Mouse (Mus musculus): ENCODE measurements around the gene Prr23a1. TPM values are rescaled to one million over a fixed set of nuclear protein-coding genes. Genes with fewer than 3 reads are reported as not detected.
"Not testable (repeated sequence)": the region's sequence is repeated elsewhere in the genome, so short reads cannot be mapped to it uniquely, and the experiment has no call there.

Gene Prr23a1
- not detected in 2 replicates for polyA plus RNA-seq (2016; fragmentation: Nextera tagmentation; extraction: Ambion mirVana)

DNA sequence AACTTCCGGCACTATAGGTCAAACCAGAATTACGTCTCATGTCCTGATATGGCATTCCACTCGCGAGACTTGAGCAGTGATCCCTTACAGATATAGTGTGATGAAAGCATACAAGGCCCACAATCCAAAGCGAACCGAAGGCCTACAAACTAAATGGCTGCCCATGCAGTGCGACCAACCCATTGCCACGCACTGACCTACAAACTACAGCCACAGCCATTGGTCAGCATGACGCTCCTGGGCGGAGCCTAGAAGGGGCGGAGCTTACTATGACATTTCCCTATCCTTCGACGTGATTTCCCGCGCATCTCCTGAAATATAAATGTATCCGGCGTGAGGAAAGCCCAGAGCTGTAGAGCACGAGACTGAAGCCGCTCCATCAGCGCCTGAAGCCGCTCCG lies at the start of gene Prr23a1:
Gene Prr23a1, plus strand, starts transcription at position 387 of the 400 bp plus-strand sequence.
- no peak for ATAC-seq (ENCODE audit: insufficient number of reproducible peaks, insufficient read depth, low FRiP score, low TSS enrichment, low read depth)
- H3K36me3 ChIP-seq, result no peaks in the 10 kb centered on the region
- 58% methylated on average over 22 of the region's 22 CpGs for whole genome bisulfite sequencing
- H3K9me3 ChIP-seq, result peaks cover 5% of the 10 kb centered on the region; the same call in 1 of the 2 replicates
- H3K27me3 ChIP-seq, result peaks cover 7% of the 10 kb centered on the region
- no peak within 1 kb of the TSS for H3K9ac ChIP-seq (replicated peaks)
- peak within 1 kb of the TSS; percentile 39 for H3K4me2 ChIP-seq
- H3K4me1 ChIP-seq (replicated peaks), result no peaks in the 10 kb centered on the region
- H3K4me3 ChIP-seq (replicated peaks), result no peak within 1 kb of the TSS; the same call in 1 of the 2 replicates
- no peak within 1 kb of the TSS for H3K27ac ChIP-seq

GRCm38 (mm10) chr9:98799021-98799420 lies 43.3 kb upstream of the Prr23a1 start:
- no peaks in the 10 kb centered on the region for H3K9me3 ChIP-seq
- peaks cover 3% of the 10 kb centered on the region; the same call in 1 of the 2 replicates for H3K4me1 ChIP-seq (replicated peaks)
- no peak for ATAC-seq (ENCODE audit: insufficient number of reproducible peaks, insufficient read depth, low FRiP score, low TSS enrichment, low read depth)
- H3K27ac ChIP-seq, result no peak overlapping the region
- H3K36me3 ChIP-seq, result no peaks in the 10 kb centered on the region
- H3K27me3 ChIP-seq, result no peaks in the 10 kb centered on the region
- no peak overlapping the region for H3K9ac ChIP-seq (replicated peaks)
- no peak overlapping the region for H3K4me3 ChIP-seq (replicated peaks)
- WGBS, result 57% methylated on average over 1 of the region's 1 CpGs
- no peak overlapping the region for H3K4me2 ChIP-seq

DNA sequence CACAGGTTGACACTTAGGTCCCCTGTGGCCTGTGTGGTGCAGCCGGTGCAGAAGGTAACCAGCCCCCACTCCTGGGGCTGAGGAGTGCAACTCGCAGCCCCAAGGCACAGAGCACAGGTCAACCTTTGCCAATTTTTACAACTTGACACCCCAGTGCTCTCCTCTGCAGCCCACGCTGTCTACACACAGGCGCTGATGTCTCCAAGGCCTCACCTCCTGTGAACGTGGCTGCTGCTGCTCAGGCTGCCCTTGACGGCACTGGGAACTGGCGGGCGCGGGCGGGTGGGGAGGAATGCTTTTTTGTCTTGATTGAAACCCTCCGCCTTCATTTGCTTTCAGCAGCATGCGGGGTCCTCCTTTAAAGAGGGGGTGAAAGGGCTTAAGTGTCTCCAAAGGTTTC lies 38.3 kb upstream of the Prr23a1 start:
- 52% methylated on average over 12 of the region's 12 CpGs for WGBS
- ATAC-seq (ENCODE audit: insufficient number of reproducible peaks, insufficient read depth, low FRiP score, low TSS enrichment, low read depth), result 0 out of 2 replicates have a peak, but pooled peaks have one; percentile 37

DNA sequence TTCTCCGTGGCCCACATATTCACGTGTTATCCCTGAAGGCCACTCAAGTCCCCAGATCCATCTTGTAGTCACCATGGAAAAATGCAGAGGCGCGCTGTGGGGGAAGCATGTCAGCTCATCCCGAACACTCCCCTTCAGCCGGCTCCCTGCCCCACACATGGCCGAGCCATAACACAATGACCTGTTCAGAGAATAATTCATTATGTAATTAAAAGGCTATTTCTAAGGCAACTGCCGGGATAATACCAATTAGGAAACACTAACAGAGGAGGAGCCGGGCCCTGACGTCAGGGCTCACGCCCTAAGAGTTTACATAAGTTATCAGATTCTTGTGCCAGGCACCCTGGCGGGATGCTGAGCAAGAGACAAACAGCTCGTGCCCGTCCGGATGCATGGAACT lies 36.8 kb upstream of the Prr23a1 start:
- Histone ChIP-seq H3K4me3 (replicated peaks) (no peak overlapping the region), H3K36me3 (no peaks in the 10 kb centered on the region), H3K9me3 (no peaks in the 10 kb centered on the region), H3K27me3 (no peaks in the 10 kb centered on the region), H3K27ac (no peak overlapping the region), H3K9ac (replicated peaks) (no peak overlapping the region), H3K4me1 (replicated peaks) (peaks cover 4% of the 10 kb centered on the region; the same call in 1 of the 2 replicates), H3K4me2 (no peak overlapping the region)
- 76% methylated on average over 15 of the region's 15 CpGs for WGBS
- no peak for ATAC-seq (ENCODE audit: insufficient number of reproducible peaks, insufficient read depth, low FRiP score, low TSS enrichment, low read depth)

More for the DNA sequence above, 38.3 kb upstream of the Prr23a1 start:
- no peak overlapping the region for H3K27ac ChIP-seq
- no peak overlapping the region for H3K4me3 ChIP-seq (replicated peaks)
- peaks cover 4% of the 10 kb centered on the region; the same call in 1 of the 2 replicates for H3K4me1 ChIP-seq (replicated peaks)
- H3K4me2 ChIP-seq, result no peak overlapping the region
- H3K9ac ChIP-seq (replicated peaks), result no peak overlapping the region
- no peaks in the 10 kb centered on the region for H3K36me3 ChIP-seq
- no peaks in the 10 kb centered on the region for H3K27me3 ChIP-seq
- H3K9me3 ChIP-seq, result no peaks in the 10 kb centered on the region

- no peak overlapping the region for H3K4me3 ChIP-seq (replicated peaks)
- no peak overlapping the region for H3K27ac ChIP-seq
Measured at GRCm38 (mm10) chr9:98805934-98806333, 36.4 kb upstream of the Prr23a1 start.

GRCm38 (mm10) chr9:98807631-98808030 lies 34.7 kb upstream of the Prr23a1 start:
- Histone ChIP-seq H3K4me2 (no peak overlapping the region), H3K9ac (replicated peaks) (no peak overlapping the region)

More at GRCm38 (mm10) chr9:98805934-98806333, 36.4 kb upstream of the Prr23a1 start:
- Histone ChIP-seq H3K9ac (replicated peaks) (no peak overlapping the region), H3K27me3 (no peaks in the 10 kb centered on the region), H3K4me2 (no peak overlapping the region), H3K36me3 (no peaks in the 10 kb centered on the region), H3K9me3 (no peaks in the 10 kb centered on the region), H3K4me1 (replicated peaks) (peaks cover 4% of the 10 kb centered on the region; the same call in 1 of the 2 replicates)
- 82% methylated on average over 3 of the region's 3 CpGs for WGBS
- no peak for ATAC-seq (ENCODE audit: insufficient number of reproducible peaks, insufficient read depth, low FRiP score, low TSS enrichment, low read depth)

GRCm38 (mm10) chr9:98809526-98809925 lies 32.8 kb upstream of the Prr23a1 start:
- H3K9me3 ChIP-seq; H3K27me3 ChIP-seq; ATAC-seq (ENCODE audit: insufficient number of reproducible peaks, insufficient read depth, low FRiP score, low TSS enrichment, low read depth); H3K4me1 ChIP-seq (replicated peaks); H3K27ac ChIP-seq; H3K4me2 ChIP-seq; H3K4me3 ChIP-seq (replicated peaks); H3K36me3 ChIP-seq; H3K9ac ChIP-seq (replicated peaks): not testable (repeated sequence)
- WGBS, result 72% methylated on average over 2 of the region's 2 CpGs

More at GRCm38 (mm10) chr9:98807631-98808030, 34.7 kb upstream of the Prr23a1 start:
- Histone ChIP-seq H3K27ac (no peak overlapping the region), H3K36me3 (no peaks in the 10 kb centered on the region), H3K9me3 (no peaks in the 10 kb centered on the region), H3K4me1 (replicated peaks) (peaks cover 11% of the 10 kb centered on the region; the same call in 1 of the 2 replicates), H3K27me3 (no peaks in the 10 kb centered on the region; the same call in 1 of the 2 replicates), H3K4me3 (replicated peaks) (no peak overlapping the region)
- WGBS, result 85% methylated on average over 8 of the region's 8 CpGs
- ATAC-seq (ENCODE audit: insufficient number of reproducible peaks, insufficient read depth, low FRiP score, low TSS enrichment, low read depth), result no peak

DNA sequence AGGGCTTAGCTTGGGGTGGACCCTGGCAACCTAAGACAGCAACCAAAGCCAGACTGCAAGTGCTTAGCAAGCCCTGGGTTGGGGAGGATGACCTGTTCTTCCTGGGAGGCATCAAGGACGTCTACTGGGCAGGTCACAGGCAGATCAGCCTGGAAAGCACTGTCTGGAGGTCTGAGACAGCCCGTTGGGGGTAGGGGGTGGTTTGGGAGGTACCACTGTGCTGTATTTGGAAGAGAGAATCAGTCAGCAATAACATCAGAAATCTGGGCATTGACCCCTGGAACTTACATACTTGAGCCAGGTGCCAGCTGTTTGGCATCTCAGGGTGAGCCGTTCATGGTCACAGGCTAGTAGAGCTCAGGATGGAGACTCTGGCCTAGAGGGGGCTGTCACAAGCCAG lies 26.2 kb upstream of the Prr23a1 start:
- 61% methylated on average over 3 of the region's 3 CpGs for WGBS
- no peak for ATAC-seq (ENCODE audit: insufficient number of reproducible peaks, insufficient read depth, low FRiP score, low TSS enrichment, low read depth)
- H3K4me2 ChIP-seq, result no peak overlapping the region

GRCm38 (mm10) chr9:98817592-98817991 lies 24.7 kb upstream of the Prr23a1 start:
- no peaks in the 10 kb centered on the region; the same call in 1 of the 2 replicates for H3K27me3 ChIP-seq
- no peak overlapping the region for H3K9ac ChIP-seq (replicated peaks)
- H3K4me2 ChIP-seq, result no peak overlapping the region
- no peak overlapping the region for H3K27ac ChIP-seq
- no peaks in the 10 kb centered on the region for H3K36me3 ChIP-seq
- WGBS, result 84% methylated on average over 7 of the region's 7 CpGs
- H3K9me3 ChIP-seq, result no peaks in the 10 kb centered on the region
- ATAC-seq (ENCODE audit: insufficient number of reproducible peaks, insufficient read depth, low FRiP score, low TSS enrichment, low read depth), result no peak
- no peaks in the 10 kb centered on the region for H3K4me1 ChIP-seq (replicated peaks)
- H3K4me3 ChIP-seq (replicated peaks), result no peak overlapping the region

More for the DNA sequence above, 26.2 kb upstream of the Prr23a1 start:
- no peaks in the 10 kb centered on the region for H3K36me3 ChIP-seq
- H3K27ac ChIP-seq, result no peak overlapping the region
- no peaks in the 10 kb centered on the region for H3K9me3 ChIP-seq
- H3K4me3 ChIP-seq (replicated peaks), result no peak overlapping the region
- H3K27me3 ChIP-seq, result no peaks in the 10 kb centered on the region; the same call in 1 of the 2 replicates
- H3K9ac ChIP-seq (replicated peaks), result no peak overlapping the region
- H3K4me1 ChIP-seq (replicated peaks), result peaks cover 7% of the 10 kb centered on the region; the same call in 1 of the 2 replicates

GRCm38 (mm10) chr9:98818971-98819370 lies 23.3 kb upstream of the Prr23a1 start:
- H3K9ac ChIP-seq (replicated peaks), result no peak overlapping the region
- no peak overlapping the region for H3K4me2 ChIP-seq
- no peaks in the 10 kb centered on the region for H3K4me1 ChIP-seq (replicated peaks)
- no peak for ATAC-seq (ENCODE audit: insufficient number of reproducible peaks, insufficient read depth, low FRiP score, low TSS enrichment, low read depth)
- 88% methylated on average over 5 of the region's 5 CpGs for WGBS
- H3K27me3 ChIP-seq, result no peaks in the 10 kb centered on the region
- no peaks in the 10 kb centered on the region for H3K36me3 ChIP-seq
- 0 out of 2 replicates have a peak, but pooled peaks cover 3% of the 10 kb centered on the region for H3K9me3 ChIP-seq
- no peak overlapping the region for H3K4me3 ChIP-seq (replicated peaks)
- no peak overlapping the region for H3K27ac ChIP-seq

DNA sequence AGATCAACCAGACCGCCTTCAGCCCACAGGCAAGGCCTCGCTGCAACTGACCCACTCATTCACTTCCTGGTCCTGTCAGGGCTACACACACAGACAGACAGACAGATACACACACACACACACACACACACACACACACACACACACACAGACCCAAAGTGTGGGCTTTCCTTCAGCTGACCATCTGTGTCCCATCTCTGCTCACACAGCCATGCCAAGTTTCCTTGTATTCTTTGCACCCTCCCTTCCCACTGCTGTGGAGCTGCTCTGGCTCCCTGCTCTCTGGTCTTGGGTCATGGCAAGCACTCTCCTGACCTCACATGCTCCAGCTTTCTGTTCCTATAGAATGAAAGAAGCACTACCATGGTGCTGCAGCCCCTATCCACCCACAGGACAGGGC lies 22.8 kb upstream of the Prr23a1 start:
- H3K9ac ChIP-seq (replicated peaks), result no peak overlapping the region
- no peaks in the 10 kb centered on the region for H3K4me1 ChIP-seq (replicated peaks)
- no peak for ATAC-seq (ENCODE audit: insufficient number of reproducible peaks, insufficient read depth, low FRiP score, low TSS enrichment, low read depth)
- 0 out of 2 replicates have a peak, but pooled peaks cover 3% of the 10 kb centered on the region for H3K9me3 ChIP-seq
- no peaks in the 10 kb centered on the region for H3K36me3 ChIP-seq
- no peaks in the 10 kb centered on the region for H3K27me3 ChIP-seq
- 96% methylated on average over 2 of the region's 2 CpGs for WGBS
- no peak overlapping the region for H3K4me2 ChIP-seq
- H3K27ac ChIP-seq, result no peak overlapping the region
- H3K4me3 ChIP-seq (replicated peaks), result no peak overlapping the region

- H3K27ac ChIP-seq, result no peak overlapping the region
- H3K9me3 ChIP-seq, result 0 out of 2 replicates have a peak, but pooled peaks cover 3% of the 10 kb centered on the region
- no peak overlapping the region for H3K9ac ChIP-seq (replicated peaks)
- no peaks in the 10 kb centered on the region for H3K27me3 ChIP-seq
- no peaks in the 10 kb centered on the region for H3K4me1 ChIP-seq (replicated peaks)
- WGBS, result 87% methylated on average over 4 of the region's 4 CpGs
- no peak overlapping the region for H3K4me3 ChIP-seq (replicated peaks)
- no peak for ATAC-seq (ENCODE audit: insufficient number of reproducible peaks, insufficient read depth, low FRiP score, low TSS enrichment, low read depth)
- no peaks in the 10 kb centered on the region for H3K36me3 ChIP-seq
- H3K4me2 ChIP-seq, result no peak overlapping the region
Measured at GRCm38 (mm10) chr9:98820461-98820860, 21.8 kb upstream of the Prr23a1 start.
